Mouse (Mus musculus): ENCODE measurements around the gene Nfix. TPM values are rescaled to one million over a fixed set of nuclear protein-coding genes. Genes with fewer than 3 reads are reported as not detected.
A peak's percentile ranks its signal among the peaks of the same experiment; 100 is the strongest.
"Not testable (repeated sequence)": the region's sequence is repeated elsewhere in the genome, so short reads cannot be mapped to it uniquely, and the experiment has no call there.

The Nfix gene
- polyA plus RNA-seq, 1 experiment from 2014 or later, result 145 TPM

- H3K4me3 ChIP-seq, result peak overlapping the region; percentile 80
- H3K36me3 ChIP-seq (ENCODE audit: poor library complexity, severe bottlenecking), result peaks cover 23% of the 10 kb centered on the region; the same call in 1 of the 2 replicates
- no peaks in the 10 kb centered on the region for H3K9me3 ChIP-seq (replicated peaks)
- H3K27ac ChIP-seq, result peak overlapping the region; percentile 7; the same call in 1 of the 2 replicates
- peak overlapping the region; percentile 99 for H3K4me2 ChIP-seq
- peak overlapping the region; percentile 81 for H3K9ac ChIP-seq
- H3K4me1 ChIP-seq, result peaks cover 47% of the 10 kb centered on the region
- WGBS, result under 1% methylated on average over 46 of the region's 47 CpGs
- ATAC-seq, result peak; percentile 89
- H3K27me3 ChIP-seq, result no peaks in the 10 kb centered on the region
Measured at GRCm38 (mm10) chr8:84689091-84689915, 110.8 kb downstream of the Nfix start.

GRCm38 (mm10) chr8:84687705-84688100 is 112.4 kb downstream of the Nfix start, which contains the start of gene Nacc1:
TSS of gene Nacc1 (minus strand) at chr8:84687862.
- peak within 1 kb of the TSS; percentile 100 for H3K4me3 ChIP-seq
- H3K27ac ChIP-seq, result peak within 1 kb of the TSS; percentile 93
- no peaks in the 10 kb centered on the region for H3K9me3 ChIP-seq (replicated peaks)
- H3K4me1 ChIP-seq, result peaks cover 49% of the 10 kb centered on the region
- peak within 1 kb of the TSS; percentile 99 for H3K9ac ChIP-seq
- WGBS, result 0% methylated on average over 29 of the region's 37 CpGs
- ATAC-seq, result peak; percentile 88
- H3K27me3 ChIP-seq, result no peaks in the 10 kb centered on the region
- H3K36me3 ChIP-seq (ENCODE audit: poor library complexity, severe bottlenecking), result peaks cover 18% of the 10 kb centered on the region
- H3K4me2 ChIP-seq, result peak within 1 kb of the TSS; percentile 99

GRCm38 (mm10) chr8:84687003-84687704 is 113.0 kb downstream of the Nfix start:
- Histone ChIP-seq H3K27me3 (no peaks in the 10 kb centered on the region), H3K36me3 (ENCODE audit: poor library complexity, severe bottlenecking) (peaks cover 20% of the 10 kb centered on the region), H3K9ac (peak overlapping the region; percentile 99), H3K4me2 (peak overlapping the region; percentile 95), H3K4me1 (peaks cover 55% of the 10 kb centered on the region), H3K9me3 (replicated peaks) (no peaks in the 10 kb centered on the region), H3K27ac (peak overlapping the region; percentile 93), H3K4me3 (peak overlapping the region; percentile 100)
- under 1% methylated on average over 49 of the region's 62 CpGs for WGBS
- ATAC-seq, result peak; percentile 19; the same call in 1 of the 2 replicates

- ATAC-seq, result no peak
- Histone ChIP-seq H3K4me1 (peaks cover 58% of the 10 kb centered on the region), H3K4me3 (peak within 1 kb of the TSS; percentile 100), H3K9ac (peak within 1 kb of the TSS; percentile 99), H3K4me2 (peak within 1 kb of the TSS; percentile 95), H3K36me3 (ENCODE audit: poor library complexity, severe bottlenecking) (peaks cover 17% of the 10 kb centered on the region), H3K27me3 (no peaks in the 10 kb centered on the region), H3K27ac (peak within 1 kb of the TSS; percentile 93), H3K9me3 (replicated peaks) (no peaks in the 10 kb centered on the region)
- 7% methylated on average over 19 of the region's 20 CpGs for WGBS
Measured at GRCm38 (mm10) chr8:84686191-84687002, 113.7 kb downstream of the Nfix start, which contains the start of gene Trmt1. TSS of gene Trmt1 (plus strand) at chr8:84686307.

- WGBS, result 51% methylated on average over 3 of the region's 3 CpGs
- Histone ChIP-seq H3K4me1 (peaks cover 54% of the 10 kb centered on the region), H3K4me3 (no peak overlapping the region), H3K27me3 (no peaks in the 10 kb centered on the region), H3K9ac (no peak overlapping the region), H3K27ac (no peak overlapping the region), H3K36me3 (ENCODE audit: poor library complexity, severe bottlenecking) (peaks cover 10% of the 10 kb centered on the region), H3K4me2 (peak overlapping the region; percentile 95; the same call in 1 of the 2 replicates), H3K9me3 (replicated peaks) (no peaks in the 10 kb centered on the region)
- no peak for ATAC-seq
Measured at GRCm38 (mm10) chr8:84684537-84684936, 115.6 kb downstream of the Nfix start.

- Histone ChIP-seq H3K27ac (no peak overlapping the region), H3K4me2 (no peak overlapping the region; the same call in 1 of the 2 replicates), H3K9me3 (replicated peaks) (no peaks in the 10 kb centered on the region), H3K27me3 (no peaks in the 10 kb centered on the region), H3K4me3 (no peak overlapping the region), H3K4me1 (peaks cover 41% of the 10 kb centered on the region), H3K36me3 (ENCODE audit: poor library complexity, severe bottlenecking) (peaks cover 14% of the 10 kb centered on the region), H3K9ac (no peak overlapping the region)
- ATAC-seq, result no peak
- WGBS, result 90% methylated on average over 2 of the region's 2 CpGs
Measured at GRCm38 (mm10) chr8:84682257-84682656, 117.9 kb downstream of the Nfix start.

GRCm38 (mm10) chr8:84681476-84681875 is 118.7 kb downstream of the Nfix start:
- whole genome bisulfite sequencing, result 76% methylated on average over 2 of the region's 2 CpGs
- Histone ChIP-seq H3K27me3 (no peaks in the 10 kb centered on the region), H3K4me1 (peaks cover 36% of the 10 kb centered on the region), H3K4me2 (no peak overlapping the region), H3K9ac (no peak overlapping the region), H3K27ac (no peak overlapping the region), H3K9me3 (replicated peaks) (no peaks in the 10 kb centered on the region), H3K36me3 (ENCODE audit: poor library complexity, severe bottlenecking) (peaks cover 21% of the 10 kb centered on the region), H3K4me3 (no peak overlapping the region)
- no peak for ATAC-seq

- WGBS, result 94% methylated on average over 5 of the region's 5 CpGs
- H3K36me3 ChIP-seq (ENCODE audit: poor library complexity, severe bottlenecking), result peaks cover 55% of the 10 kb centered on the region
- no peak overlapping the region for H3K27ac ChIP-seq
Measured at GRCm38 (mm10) chr8:84677305-84677704, 122.8 kb downstream of the Nfix start.

GRCm38 (mm10) chr8:84670295-84671006 is 129.7 kb downstream of the Nfix start:
- not testable (repeated sequence) for ATAC-seq; H3K4me2 ChIP-seq; H3K9me3 ChIP-seq (replicated peaks); H3K9ac ChIP-seq; H3K4me1 ChIP-seq; H3K27ac ChIP-seq; H3K27me3 ChIP-seq; H3K4me3 ChIP-seq
- 84% methylated on average over 5 of the region's 5 CpGs for WGBS
- peaks cover 70% of the 10 kb centered on the region for H3K36me3 ChIP-seq (ENCODE audit: poor library complexity, severe bottlenecking)

More at GRCm38 (mm10) chr8:84677305-84677704, 122.8 kb downstream of the Nfix start:
- no peaks in the 10 kb centered on the region for H3K27me3 ChIP-seq
- H3K9me3 ChIP-seq (replicated peaks), result no peaks in the 10 kb centered on the region
- H3K4me1 ChIP-seq, result peaks cover 9% of the 10 kb centered on the region
- no peak for ATAC-seq
- H3K4me2 ChIP-seq, result no peak overlapping the region
- no peak overlapping the region for H3K4me3 ChIP-seq
- H3K9ac ChIP-seq, result no peak overlapping the region

- WGBS, result 83% methylated on average over 6 of the region's 6 CpGs
- H3K4me2 ChIP-seq, result no peak overlapping the region
- no peak overlapping the region for H3K9ac ChIP-seq
- H3K36me3 ChIP-seq (ENCODE audit: poor library complexity, severe bottlenecking), result peaks cover 55% of the 10 kb centered on the region
- H3K4me1 ChIP-seq, result peaks cover 10% of the 10 kb centered on the region
- no peaks in the 10 kb centered on the region for H3K9me3 ChIP-seq (replicated peaks)
- H3K27ac ChIP-seq, result no peak overlapping the region
- H3K4me3 ChIP-seq, result no peak overlapping the region
- no peaks in the 10 kb centered on the region for H3K27me3 ChIP-seq
- ATAC-seq, result no peak
Measured at GRCm38 (mm10) chr8:84668731-84669485, 131.2 kb downstream of the Nfix start.
